Mouse (Mus musculus): ENCODE measurements around the gene Tnk2.

GRCm38 (mm10) chr16:32683343-32683742 is 39.7 kb downstream of the Tnk2 start:
- TF ChIP-seq POLR2A (IDR thresholded peaks at IDR 0.05; ENCODE audit: extremely low read depth, insufficient read depth, low read length) (no peak), CTCF (IDR thresholded peaks at IDR 0.05; ENCODE audit: extremely low read depth, insufficient read depth, low read length) (peak; percentile 59)

Measured in cortical plate, adult 2 months (tissue).